Mouse (Mus musculus) gastrocnemius, postnatal 14 days (tissue): ENCODE results near the gene Cep89. TPM values are rescaled to one million over a fixed set of nuclear protein-coding genes. Genes with fewer than 3 reads are reported as not detected.

ENCODE experiments used
- DNase-seq: peaks from one replicate; pipeline ENCODE4 v3.0.0; 2021; ENCODE audit warnings: mixed read lengths
- intact Hi-C: fragments of 180-260 bp; cut with DNase I; formaldehyde crosslinking; loops from one replicate; pipeline ENCODE4 v1.15.1; 2025; ENCODE audit warnings: low total_unique reads
- total RNA-seq, 2 experiments: library from RNA; stranded (reverse); gene quantifications; 2 replicates each; pipeline ENCODE4 v1.2.3; 2021

The Cep89 gene
- total RNA-seq, 2 experiments from 2014 or later: 5.7 to 5.9 TPM

DNA sequence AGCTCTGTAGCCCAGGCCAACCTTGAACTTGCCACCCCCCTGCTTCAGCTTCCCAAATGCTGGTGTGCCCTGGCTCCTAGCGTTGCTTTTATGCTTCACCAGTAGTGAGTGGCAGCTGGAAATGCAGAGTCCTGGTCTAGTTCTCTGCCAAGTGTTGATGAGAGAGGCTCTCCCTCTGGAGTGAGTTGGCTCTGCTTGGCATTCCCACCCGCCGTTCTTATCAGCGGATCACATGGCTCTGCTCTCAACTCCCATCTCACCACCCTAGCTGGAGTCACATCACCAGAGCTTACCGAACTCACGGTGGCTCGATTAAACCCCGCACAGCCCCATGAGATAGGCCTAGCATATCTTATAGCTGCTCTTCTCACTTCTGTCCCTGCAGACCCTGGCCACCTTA lies 16.5 kb upstream of the Cep89 start:
- intact Hi-C loops: no loop called here
- no peak for DNase-seq

DNA sequence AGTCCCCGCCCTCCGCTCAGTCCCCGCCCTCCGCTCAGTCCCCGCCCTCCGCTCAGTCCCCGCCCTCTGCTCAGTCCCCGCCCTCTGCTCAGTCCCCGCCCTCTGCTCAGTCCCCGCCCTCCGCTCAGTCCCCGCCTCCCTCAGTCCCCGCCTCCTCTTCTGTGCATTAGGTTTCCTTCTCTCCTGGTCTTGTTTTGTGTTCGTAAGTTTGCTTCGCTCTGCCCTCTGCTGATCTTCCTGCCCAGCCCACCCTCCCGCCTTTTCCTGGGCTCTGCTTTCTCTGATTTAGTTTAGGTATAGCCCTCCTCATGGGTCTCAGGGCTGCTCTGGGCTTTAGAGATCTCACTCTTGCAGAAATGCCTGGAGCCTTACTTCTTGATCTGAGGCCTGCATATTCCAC lies 15.0 kb upstream of the Cep89 start:
- intact Hi-C loops: no loop called here
- no peak for DNase-seq

DNA sequence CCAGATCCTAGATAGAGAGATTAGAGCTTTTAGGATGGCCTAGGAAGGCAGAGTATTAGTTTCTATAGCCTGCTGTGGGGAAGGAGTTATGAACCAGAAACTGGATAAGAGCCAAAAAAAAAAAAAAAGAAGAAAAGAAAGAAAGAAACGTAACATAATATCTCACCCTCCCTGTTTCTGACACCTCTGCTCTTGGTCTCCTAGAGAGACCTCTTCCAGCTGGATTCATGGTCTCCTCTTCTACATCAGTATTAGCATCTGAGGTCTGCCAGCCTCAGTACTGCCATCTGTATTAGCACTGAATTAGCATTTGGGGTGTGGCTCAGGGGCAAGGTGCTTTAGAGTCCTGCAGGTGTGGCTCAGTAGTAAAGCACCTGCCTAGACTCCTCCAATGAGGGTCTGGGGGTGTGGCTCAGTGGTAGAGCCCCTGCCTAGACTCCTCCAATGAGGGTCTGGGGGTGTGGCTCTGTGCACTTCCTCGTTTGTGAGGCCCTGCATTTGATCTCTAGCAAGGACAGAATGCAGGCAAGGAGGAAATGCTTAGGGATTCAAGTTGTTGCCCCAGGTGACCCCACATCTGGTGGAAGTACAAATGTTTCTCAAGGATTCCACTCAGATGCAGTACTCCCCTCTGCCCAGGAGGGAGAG lies 14.0 kb upstream of the Cep89 start:
- intact Hi-C loops: no loop called here
- no peak for DNase-seq

DNA sequence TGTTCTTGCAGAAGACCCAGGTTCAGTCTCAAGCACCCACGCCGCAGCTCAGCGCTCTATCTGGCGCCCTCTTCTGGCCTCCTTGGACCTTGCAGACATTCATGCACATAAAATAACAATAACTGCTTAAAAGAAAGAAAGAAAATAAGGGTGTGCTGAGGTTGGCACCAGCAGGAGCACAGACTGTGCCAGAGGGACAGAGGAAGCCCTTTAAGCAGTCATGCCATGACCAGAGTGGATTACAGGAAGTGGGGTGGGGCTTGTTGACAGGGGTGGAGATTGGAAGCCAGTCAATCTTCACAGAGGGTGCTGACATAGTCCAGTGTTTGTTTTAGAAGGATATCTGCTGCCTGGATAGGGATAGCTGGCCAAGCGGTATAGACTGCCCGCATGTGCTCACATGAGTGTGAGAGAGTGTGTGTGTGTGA lies 10.3 kb upstream of the Cep89 start:
- intact Hi-C loops: no loop called here
- DNase-seq: no peak

DNA sequence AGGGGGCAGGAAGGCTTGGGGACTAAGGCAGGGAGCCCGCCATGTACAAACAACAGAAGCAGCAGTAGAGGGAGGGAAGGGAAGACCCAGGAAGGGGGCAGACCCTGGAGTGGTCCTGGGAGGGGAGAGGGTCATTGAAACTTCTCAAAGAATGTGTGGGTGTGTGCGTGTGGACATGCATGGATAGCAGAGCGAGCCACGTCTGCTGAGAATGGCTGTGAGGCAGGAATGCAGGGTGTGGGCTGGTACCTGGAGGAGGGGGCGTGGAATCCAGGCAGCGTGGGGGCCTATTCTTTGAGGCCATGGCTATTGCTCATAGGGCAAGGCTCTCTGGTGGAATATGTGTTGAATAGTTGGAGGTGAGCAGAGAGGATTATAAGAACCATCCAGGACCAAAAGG lies 8.1 kb upstream of the Cep89 start:
- intact Hi-C loops: no loop called here

DNA sequence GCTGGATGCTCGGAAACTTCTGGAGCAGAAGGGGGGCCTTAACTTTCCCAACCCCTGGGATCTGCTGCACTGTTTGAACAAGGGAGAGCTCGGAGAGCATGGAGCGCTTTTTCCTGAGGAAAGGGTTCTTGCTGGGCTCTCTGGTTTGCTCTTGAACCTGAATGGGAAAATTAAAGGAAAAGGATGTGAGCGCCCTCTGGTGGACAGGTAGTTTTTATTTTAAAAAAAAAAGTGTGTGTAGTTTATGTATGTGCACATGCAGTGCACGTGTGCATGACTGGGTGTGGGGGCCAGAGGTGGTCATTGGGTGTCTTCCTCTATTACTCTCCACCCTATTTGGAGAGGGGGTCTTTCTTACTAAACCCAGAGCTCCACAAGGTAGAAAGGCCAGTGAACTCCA lies 3.9 kb upstream of the Cep89 start:
- DNase-seq: no peak
- intact Hi-C loops: no loop called here

More for the DNA sequence above, 8.1 kb upstream of the Cep89 start:
- no peak for DNase-seq

DNA sequence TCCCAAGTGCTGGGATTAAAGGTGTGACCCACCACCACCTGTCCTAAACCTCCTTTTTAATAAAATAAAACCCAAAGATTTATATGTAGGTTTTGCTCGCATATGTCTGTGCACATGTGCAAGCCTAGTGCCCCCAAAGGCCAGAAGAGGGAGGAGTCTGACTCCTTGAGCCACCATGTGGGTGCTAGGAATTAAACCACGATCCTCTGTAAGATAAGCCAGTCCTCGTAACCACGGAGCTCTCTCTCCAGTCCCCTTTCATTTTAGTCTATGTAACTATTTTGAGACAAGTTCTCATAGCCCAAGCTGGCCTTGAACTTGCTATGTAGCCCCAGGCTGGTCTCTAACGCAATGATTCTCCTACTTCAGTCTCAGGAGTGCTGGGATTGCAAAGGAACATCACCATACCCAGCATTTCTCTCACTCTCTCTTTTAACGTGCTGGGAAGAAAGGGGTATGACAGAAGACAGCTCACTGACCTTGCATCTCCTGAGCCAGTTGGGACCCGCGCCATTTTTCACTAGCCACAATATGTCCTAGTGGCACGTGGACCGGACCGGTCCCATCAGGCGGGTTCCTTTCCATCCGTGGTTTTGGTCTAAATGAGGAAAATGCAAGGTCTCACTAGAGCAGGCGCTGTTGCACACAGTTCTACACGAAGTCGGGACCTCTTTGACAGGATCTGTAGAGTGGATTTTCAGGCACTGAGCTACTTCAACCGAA lies 940 bp upstream of the Cep89 start:
- DNase-seq: no peak
- intact Hi-C loops: no loop called here

- intact Hi-C loops: no loop called here
- no peak for DNase-seq
These were observed 4.3 kb downstream of the Cep89 start for GRCm38 (mm10) chr7:35401169-35401568.

- intact Hi-C loops: no loop called here
- no peak for DNase-seq
These were observed 18.4 kb downstream of the Cep89 start for GRCm38 (mm10) chr7:35415226-35415625.

DNA sequence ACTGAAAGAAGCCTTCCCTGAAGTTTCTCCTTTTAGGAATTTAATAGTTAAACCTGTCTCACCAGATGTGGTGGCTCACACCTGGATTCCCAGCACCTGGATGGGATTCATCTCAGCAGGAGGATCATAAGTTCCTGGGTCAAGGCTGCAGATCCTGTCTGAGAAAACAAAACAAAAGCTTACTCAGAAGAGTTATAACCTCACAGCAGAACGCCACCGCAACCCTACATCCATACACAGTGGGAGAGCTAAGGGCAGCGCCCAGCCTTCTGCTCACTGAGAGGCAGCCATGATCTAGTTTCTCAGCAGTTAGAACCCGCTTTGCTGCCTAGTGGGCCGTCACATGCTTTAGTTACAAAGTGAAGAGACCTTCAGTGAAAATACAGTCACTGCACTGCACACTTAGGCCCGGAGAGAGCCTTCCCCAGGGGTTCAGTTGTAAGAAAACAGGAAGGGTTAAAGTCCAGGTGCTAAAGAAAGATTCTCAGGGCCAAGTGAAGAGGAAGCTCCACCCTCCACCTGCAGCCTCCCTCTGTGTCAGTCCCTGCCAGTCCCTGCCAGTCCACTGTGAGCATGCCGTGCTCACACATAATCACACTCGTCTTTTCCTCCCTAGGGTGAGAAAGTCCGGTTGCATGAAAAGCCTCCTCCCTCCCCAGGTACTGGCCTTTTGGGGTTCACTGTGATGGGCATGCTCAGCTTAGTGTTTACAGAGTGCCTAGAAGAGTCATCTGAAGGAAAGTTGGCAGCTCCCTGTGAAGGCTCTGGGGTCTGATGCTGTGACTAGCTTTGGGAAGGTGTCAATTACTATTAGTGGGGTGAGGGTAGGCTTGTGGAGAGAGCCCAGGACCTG lies 19.2 kb downstream of the Cep89 start:
- intact Hi-C loops: no loop called here
- DNase-seq: no peak

- no peak for DNase-seq
- intact Hi-C loops: no loop called here
These were observed 19.8 kb downstream of the Cep89 start for GRCm38 (mm10) chr7:35416654-35416948.

GRCm38 (mm10) chr7:35423071-35423470 lies 26.2 kb downstream of the Cep89 start:
- intact Hi-C loops: no loop called here
- DNase-seq: no peak

- no peak for DNase-seq
- intact Hi-C loops: no loop called here
These were observed 31.3 kb downstream of the Cep89 start for GRCm38 (mm10) chr7:35428146-35428545.

DNA sequence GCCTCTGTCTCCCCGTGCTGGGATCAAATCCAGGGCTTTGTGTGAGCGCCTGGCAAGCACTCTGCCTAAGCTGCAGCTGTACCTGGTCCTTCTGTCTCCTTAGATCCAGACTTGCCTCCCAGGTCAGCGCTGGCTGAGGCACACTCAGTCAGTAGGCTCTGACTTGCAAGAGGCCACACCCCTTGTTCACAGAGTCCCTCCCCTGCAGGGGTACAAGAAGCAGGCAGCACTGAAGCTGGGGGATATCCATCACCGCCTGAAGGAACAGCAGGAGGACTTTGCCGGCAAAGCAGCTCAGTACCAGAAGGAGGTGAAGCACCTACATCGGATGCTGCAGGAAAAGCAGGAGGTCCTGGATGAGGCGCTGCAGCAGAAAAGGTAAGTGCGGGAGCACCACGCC lies 38.4 kb downstream of the Cep89 start:
- DNase-seq: no peak
- intact Hi-C loops: no loop called here

DNA sequence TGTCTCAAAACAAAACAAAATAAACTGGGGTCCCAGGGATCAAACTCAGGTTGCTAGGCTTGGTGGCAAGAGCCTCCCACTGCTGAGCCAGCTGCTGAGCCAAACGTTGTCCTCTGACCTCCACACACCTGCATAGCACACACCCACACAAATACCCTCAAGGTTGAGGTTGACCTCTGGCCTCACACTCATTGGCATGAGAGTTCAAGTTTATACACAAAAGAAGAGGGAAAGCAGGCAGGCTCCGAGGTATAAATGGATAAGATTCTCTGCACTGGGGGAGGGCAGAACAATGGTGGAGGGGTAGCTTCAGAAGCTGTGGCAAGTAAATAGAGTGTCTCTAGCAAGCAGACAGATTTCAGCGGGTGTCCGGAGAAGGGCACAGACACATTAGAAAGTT lies 50.7 kb downstream of the Cep89 start:
- intact Hi-C loops: no loop called here
- no peak for DNase-seq

DNA sequence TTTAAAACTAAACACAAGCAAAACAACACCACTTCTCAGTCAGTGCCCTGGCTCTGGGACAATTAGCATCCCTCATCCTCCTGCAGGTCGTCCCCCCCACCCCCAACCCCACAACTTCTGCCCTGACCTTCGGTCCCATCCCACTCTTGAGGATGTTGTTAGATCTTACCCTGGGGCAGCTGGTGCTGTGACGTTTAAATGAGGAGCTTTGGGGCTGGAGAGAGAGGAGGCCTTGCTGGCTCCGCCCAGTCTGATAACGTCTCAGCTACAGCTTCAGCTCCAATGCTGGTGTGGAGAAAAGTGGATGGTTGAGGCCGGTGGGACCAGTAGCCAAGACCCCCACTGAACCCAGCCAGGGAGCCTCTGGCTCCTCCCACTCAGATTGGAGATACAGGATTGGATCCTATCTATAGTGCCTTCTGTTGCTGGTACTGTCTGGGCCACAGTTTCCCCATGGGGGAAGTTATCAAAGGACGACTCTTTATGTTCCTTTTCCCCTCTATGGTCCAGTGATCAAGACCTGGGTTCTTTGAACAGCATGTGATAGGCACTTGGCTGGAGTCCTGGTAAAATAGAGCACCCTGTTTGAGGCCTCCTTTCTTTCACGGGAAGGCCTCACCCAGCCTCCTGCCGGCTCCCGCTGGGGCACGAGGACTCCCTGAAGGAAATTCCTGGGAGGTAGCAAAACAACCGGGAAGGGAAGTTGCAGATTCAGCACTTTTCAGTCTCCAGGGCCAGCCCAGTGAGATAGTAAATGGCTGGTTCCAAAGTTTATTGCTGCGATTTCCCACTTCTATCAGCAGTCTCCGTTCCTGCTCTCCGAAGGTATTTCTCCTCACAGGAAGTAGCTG lies 51.4 kb downstream of the Cep89 start, which contains the start of gene Slc7a9:
Gene Slc7a9, plus strand, starts transcription at position 801 of the 851 bp plus-strand sequence.
- DNase-seq: no peak
- intact Hi-C loops: no loop called here

GRCm38 (mm10) chr7:35448867-35449266 lies 52.0 kb downstream of the Cep89 start:
- DNase-seq: no peak
- intact Hi-C loops: no loop called here

- intact Hi-C loops: no loop called here
- DNase-seq: no peak
These were observed 59.4 kb downstream of the Cep89 start for GRCm38 (mm10) chr7:35456091-35456814.

DNA sequence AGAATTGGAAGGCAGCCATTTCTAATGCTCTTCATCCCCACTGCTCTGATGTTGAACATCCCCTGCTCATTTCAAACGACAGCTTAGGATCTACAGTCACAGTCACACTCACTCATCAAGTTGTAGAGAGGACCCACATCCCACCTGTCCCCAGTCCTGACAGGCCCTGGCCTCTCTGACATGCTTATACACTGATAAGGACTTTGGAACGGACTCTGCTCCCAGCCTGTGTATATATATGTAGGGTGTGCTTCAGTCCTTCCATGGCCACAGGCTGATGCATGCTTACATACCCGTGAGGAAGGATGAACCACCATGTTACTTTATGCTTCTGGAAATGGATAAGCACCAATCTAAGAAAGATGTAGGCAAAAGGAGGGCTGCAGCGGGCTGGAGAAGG lies 64.1 kb downstream of the Cep89 start:
- intact Hi-C loops: no loop called here
- no peak for DNase-seq
